In the genomic region with DNA sequence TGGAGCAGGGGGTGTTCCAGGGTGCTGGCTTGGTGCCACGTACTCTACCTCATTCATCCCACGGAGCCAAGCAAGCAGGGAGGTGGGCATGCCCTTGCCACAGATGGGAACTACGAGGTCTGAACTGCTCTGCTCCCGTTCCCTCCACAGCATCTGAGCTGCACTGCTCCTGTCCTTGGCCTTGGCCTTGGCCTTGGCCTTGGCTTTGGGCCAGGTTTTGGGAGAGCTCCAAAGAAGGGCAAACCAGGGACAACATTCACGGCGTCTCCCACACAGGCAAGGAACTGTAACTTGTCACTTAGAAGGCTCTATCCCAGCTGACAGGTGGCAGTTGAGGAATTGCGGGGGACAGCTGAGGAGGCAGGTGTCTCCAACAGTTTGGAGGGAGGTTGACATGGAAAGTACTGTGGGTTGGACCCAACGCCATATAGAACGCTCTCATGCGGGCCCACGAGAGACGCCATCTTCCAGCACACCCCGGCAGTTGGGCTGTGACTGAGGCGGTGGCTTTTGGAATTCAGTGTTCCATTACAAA, we compare ENCODE assay signal across 11 mouse cellular contexts. TPM values are rescaled to one million over a fixed set of nuclear protein-coding genes. Genes with fewer than 3 reads are reported as not detected.
DNase-seq lines count a peak whose midpoint lies in the region; ATAC-seq and TF ChIP-seq lines count a peak whose summit lies in the region.
"Had no signal": no experiment of that assay in that cellular context is flagged by ENCODE, and none has a peak within 500 bp of the region (broad histone marks: within the 10 kb centered on the region; RNA-seq: fewer than 3 reads in every experiment).

No protein-coding gene starts in this region.

- TF ChIP-seq CTCF in thymus, adult 2 months (IDR thresholded peaks at IDR 0.05; ENCODE audit: borderline replicate concordance, control insufficient read depth, extremely low read depth, insufficient read depth, low read length, poor library complexity): no peak

- WGBS in thymus, adult 2 months: 75% methylated on average over 14 of the region's 14 CpGs

- peak; percentile 50 for DNase-seq in gastrocnemius, postnatal 10 days
- no peak for DNase-seq in gastrocnemius, postnatal 14 days
- DNase-seq in ovary, adult 18-20 months (ENCODE audit: low spot score): peak; percentile 61
- DNase-seq in ovary, postnatal 10 days (ENCODE audit: low spot score): no peak
- peak; percentile 39 for DNase-seq in induced T-regulatory cell, adult 2 months (ENCODE audit: low read depth)
- peak; percentile 19 for DNase-seq in thymus, adult 2 months
- DNase-seq in lung, postnatal 4 days: no peak
- DNase-seq: layer of hippocampus, adult 9-11 months; right cerebral cortex, postnatal 4 days had no signal

- H3K36me3 ChIP-seq in thymus, adult 2 months (ENCODE audit: control insufficient read depth, insufficient read depth, low read length): peaks cover 34% of the 10 kb centered on the region

- peak overlapping the region; percentile 89 for H3K27ac ChIP-seq in thymus, adult 2 months (ENCODE audit: control insufficient read depth, insufficient read depth, low read length)

- intact Hi-C loops in gastrocnemius, postnatal 14 days (cut with DNase I; ENCODE audit: low total_unique reads): no loop called here

- ATAC-seq in monocyte, adult 5-6 weeks (replicated peaks; ENCODE audit: insufficient number of reproducible peaks, low FRiP score, low TSS enrichment, poor library complexity, severe bottlenecking): no peak
- ATAC-seq: midbrain, embryonic 16.5 days had no signal

- no peaks in the 10 kb centered on the region for H3K27me3 ChIP-seq in thymus, adult 2 months (ENCODE audit: control insufficient read depth, insufficient read depth, low read length)

- H3K4me3 ChIP-seq in thymus, adult 2 months (ENCODE audit: control insufficient read depth, insufficient read depth, low read length): peak overlapping the region; percentile 65

- TF ChIP-seq POLR2A in thymus, adult 2 months (IDR thresholded peaks at IDR 0.05; ENCODE audit: control insufficient read depth, extremely low read depth, insufficient read depth, low read length, poor library complexity): no peak

- H3K4me1 ChIP-seq in thymus, adult 2 months (replicated peaks; ENCODE audit: control insufficient read depth, insufficient read depth, low read length): peaks cover 33% of the 10 kb centered on the region

RNA-seq across cellular contexts. Expression of a gene that starts 5.4 kb away (rescaled TPM):
- total RNA-seq in gastrocnemius, postnatal 10 days (2021): 10 to 100 TPM; 23.9 to 25.2 TPM
- total RNA-seq in gastrocnemius, postnatal 14 days (2021): 10 to 100 TPM in 1 of 2 experiments, 1 to 10 TPM in 1; 9.5 to 20.5 TPM
- 189 and 210 TPM in 2 replicates for polyA plus RNA-seq in thymus, adult 2 months (2012; rRNA removed)
- total RNA-seq in monocyte, adult 5-6 weeks (2017): 9.3 to 23.1 TPM (median 14.2 TPM) in 3 replicates

RNA-seq across cellular contexts. Expression of a gene that starts 16.1 kb away (rescaled TPM):
- total RNA-seq in gastrocnemius, postnatal 10 days (2021): 100 to 1,000 TPM in 1 of 2 experiments, 10 to 100 TPM in 1; 90.3 to 101 TPM
- total RNA-seq in gastrocnemius, postnatal 14 days (2021): 100 to 1,000 TPM in 1 of 2 experiments, 10 to 100 TPM in 1; 87.5 to 102 TPM
- polyA plus RNA-seq in thymus, adult 2 months (2012; rRNA removed): 2.9 and 7.7 TPM in 2 replicates
- total RNA-seq in monocyte, adult 5-6 weeks (2017): 1.2 TPM in 1 of 3 replicates, not detected in the others

Comparison
In these comparisons a context has a peak if more than half of its experiments do, and no peak if none do; other contexts are left out.
1. DNase-seq: peak in gastrocnemius, postnatal 10 days (single experiment), ovary, adult 18-20 months (single experiment), induced T-regulatory cell, adult 2 months (single experiment) and thymus, adult 2 months (single experiment); none in gastrocnemius, postnatal 14 days (single experiment), ovary, postnatal 10 days (single experiment) and lung, postnatal 4 days (0 of 2).
2. RNA of a gene that starts 16.1 kb away (total RNA-seq): 87.5 to 102 TPM in gastrocnemius, postnatal 14 days and 90.3 to 101 TPM in gastrocnemius, postnatal 10 days; 1.2 TPM in monocyte, adult 5-6 weeks; every median in the first group is over 10 times any median in the second.